Mouse (Mus musculus): Measurements from ENCODE around the gene Mapkapk3. TPM values are rescaled to one million over a fixed set of nuclear protein-coding genes. Genes with fewer than 3 reads are reported as not detected.

Mapkapk3 gene
- 15.5 TPM for polyA plus RNA-seq (2014; fragmentation: Illumina TruSeq; extraction: RNeasy Lipid Tissue Mini Kit (QIAGEN cat#74804); ENCODE audit: low read depth, low replicate concordance)

DNA sequence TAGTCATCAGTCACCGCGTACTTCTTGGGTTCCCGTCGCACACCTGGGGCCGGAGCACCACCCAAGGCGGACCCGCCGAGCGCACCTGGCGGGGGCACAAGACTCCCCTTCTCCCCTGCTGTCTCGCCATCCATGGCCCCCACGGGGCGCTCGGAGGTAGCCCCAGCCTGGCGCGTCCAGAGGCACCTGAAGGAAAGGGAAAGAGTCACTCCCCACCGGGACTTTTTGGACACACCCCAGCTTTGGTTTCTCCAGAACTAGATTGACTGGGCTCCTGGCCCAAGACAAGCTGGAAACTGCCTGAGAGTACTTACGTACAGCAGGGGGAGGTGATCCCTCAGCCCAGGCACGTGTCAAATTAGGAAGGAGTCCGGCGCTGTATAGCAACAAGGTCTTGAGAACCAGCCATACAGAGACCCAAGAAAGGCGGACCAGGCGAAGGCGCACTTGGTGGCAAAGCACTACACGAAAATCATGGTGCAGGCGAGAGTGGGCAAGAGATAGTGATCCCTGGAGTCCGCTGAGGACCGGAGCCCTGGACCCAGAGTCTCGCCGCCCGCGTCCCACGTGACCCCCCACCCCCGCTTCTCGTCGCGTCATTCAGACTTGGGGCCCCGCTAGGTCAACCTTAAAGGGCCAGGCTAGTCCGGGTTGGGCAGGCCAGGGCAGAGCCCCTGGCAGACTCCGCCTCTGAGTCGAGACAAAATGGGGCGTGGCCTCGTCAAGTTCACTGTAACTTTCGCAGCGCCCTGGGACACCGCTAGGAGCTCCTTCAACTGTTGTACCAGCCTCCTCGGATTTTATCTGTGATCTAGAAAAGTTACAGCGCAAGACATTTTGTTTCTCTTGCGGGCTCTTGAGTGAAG lies at the start of gene Mapkapk3:
TSS of gene Mapkapk3 (minus strand) at position 667 of the 866 bp plus-strand sequence.

DNA sequence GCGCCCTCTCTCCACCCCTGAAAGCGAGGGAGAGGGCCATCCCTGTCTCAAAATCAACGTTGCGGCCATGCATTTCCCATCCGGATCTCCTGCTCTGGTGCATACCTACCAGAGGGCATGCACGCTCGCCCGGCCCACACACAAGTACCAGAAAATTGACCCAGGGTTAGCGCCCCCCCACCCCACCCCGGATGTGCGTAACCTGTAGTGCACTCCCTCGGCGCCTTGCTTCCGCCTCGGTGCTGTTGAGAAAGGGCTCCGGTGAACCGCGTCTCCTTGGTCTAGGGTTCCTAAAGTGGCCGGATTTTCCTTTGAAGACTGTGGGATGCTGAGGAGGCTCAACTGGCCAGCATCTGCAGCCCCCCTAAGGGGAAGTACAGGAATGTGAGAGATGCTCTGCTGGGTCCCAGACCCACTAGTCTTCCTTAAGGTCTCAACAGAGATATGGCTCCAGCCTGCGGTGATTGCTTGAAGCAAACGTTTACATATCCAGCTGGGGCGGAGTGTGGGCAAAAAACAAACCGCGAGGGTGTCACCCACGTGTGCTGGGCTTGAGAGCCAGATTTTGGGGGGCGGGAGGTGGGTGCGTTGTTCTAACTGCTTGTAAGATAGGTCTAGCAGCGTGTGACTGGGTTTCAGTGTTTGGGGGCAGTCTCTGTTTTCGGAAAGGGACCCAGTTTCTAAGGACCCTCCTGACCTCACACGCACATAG lies 48.7 kb upstream of the Mapkapk3 start, which contains the start of gene Hemk1:
TSS of gene Hemk1 (minus strand) at position 179 of the 712 bp plus-strand sequence.

DNA sequence AAGGTAGTCTGAATTCAATTTTAAA lies 6.2 kb upstream of the Mapkapk3 start, which contains the start of gene Cish:
TSS of gene Cish (plus strand) at position 11 of the 25 bp plus-strand sequence.

DNA sequence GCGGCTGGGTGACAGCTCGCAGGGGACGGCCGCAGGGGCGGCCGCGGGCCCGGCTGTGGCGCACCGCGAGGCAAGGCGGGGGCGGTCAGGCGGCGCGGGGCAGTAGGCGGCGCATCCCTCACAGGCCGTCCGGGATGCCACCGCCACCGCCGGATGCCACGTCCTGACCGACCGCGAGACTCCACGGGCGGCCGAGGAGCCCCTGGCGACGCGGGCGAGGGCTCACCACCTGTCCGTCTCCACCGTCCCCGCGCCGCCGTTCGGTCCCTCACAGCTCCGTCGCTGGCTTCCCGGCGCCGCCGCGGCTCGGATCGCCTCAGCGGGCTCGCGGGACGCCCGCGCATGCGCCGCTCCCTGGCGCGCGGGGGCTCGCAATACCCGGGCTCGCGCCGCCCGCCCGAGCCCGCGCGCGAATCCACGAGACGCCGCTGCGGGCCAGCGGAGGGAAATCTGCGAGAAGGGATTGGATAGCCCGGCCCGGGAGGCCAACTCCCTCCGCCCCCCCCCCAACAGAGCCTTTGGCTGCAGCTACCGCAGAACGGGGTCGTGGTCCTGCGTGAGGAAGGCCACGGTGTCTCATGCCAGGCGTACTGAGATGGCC lies 58.0 kb downstream of the Mapkapk3 start, which contains the start of gene Dock3:
TSS of gene Dock3 (minus strand) at position 371 of the 601 bp plus-strand sequence.

Other genes with a start within 250 kb of the Mapkapk3 start
- 1.9 TPM for gene Dock3, start 58.0 kb downstream of the Mapkapk3 start, polyA plus RNA-seq (2014; fragmentation: Illumina TruSeq; extraction: RNeasy Lipid Tissue Mini Kit (QIAGEN cat#74804); ENCODE audit: low read depth, low replicate concordance)
- 2.5 TPM for gene Cish, start 6.1 kb upstream of the Mapkapk3 start, polyA plus RNA-seq (2014; fragmentation: Illumina TruSeq; extraction: RNeasy Lipid Tissue Mini Kit (QIAGEN cat#74804); ENCODE audit: low read depth, low replicate concordance)
- gene Hemk1, start 48.5 kb upstream of the Mapkapk3 start, polyA plus RNA-seq (2014; fragmentation: Illumina TruSeq; extraction: RNeasy Lipid Tissue Mini Kit (QIAGEN cat#74804); ENCODE audit: low read depth, low replicate concordance) = 2.2 TPM
- gene 6430571L13Rik, start 50.7 kb upstream of the Mapkapk3 start, polyA plus RNA-seq (2014; fragmentation: Illumina TruSeq; extraction: RNeasy Lipid Tissue Mini Kit (QIAGEN cat#74804); ENCODE audit: low read depth, low replicate concordance) = not detected
- 0.98 TPM for gene Cacna2d2, start 109.7 kb upstream of the Mapkapk3 start, polyA plus RNA-seq (2014; fragmentation: Illumina TruSeq; extraction: RNeasy Lipid Tissue Mini Kit (QIAGEN cat#74804); ENCODE audit: low read depth, low replicate concordance)
- gene Tmem115, start 244.1 kb upstream of the Mapkapk3 start, polyA plus RNA-seq (2014; fragmentation: Illumina TruSeq; extraction: RNeasy Lipid Tissue Mini Kit (QIAGEN cat#74804); ENCODE audit: low read depth, low replicate concordance) = not detected